Mouse (Mus musculus): ENCODE results near the gene Cmtm7.

GRCm38 (mm10) chr9:114731011-114731755 is 50.5 kb downstream of the Cmtm7 start, which contains the start of gene Cmtm6:
- TF ChIP-seq POLR2A (IDR thresholded peaks at IDR 0.05; ENCODE audit: low read depth, low read length): peak; percentile 80
- peak; percentile 28; the same call in 1 of the 2 replicates for TF ChIP-seq CTCF (IDR thresholded peaks at IDR 0.05; ENCODE audit: extremely low read depth, insufficient read depth, insufficient read length, insufficient replicate concordance)
